Mouse (Mus musculus): ENCODE measurements around the gene Map3k9. TPM values are rescaled to one million over a fixed set of nuclear protein-coding genes. Genes with fewer than 3 reads are reported as not detected.

The Map3k9 gene
- under 1 TPM; 0.31 to 0.72 TPM for total RNA-seq (2021)

GRCm38 (mm10) chr12:81781105-81781909 lies at the start of gene Map3k9:
TSS of gene Map3k9 (minus strand) at chr12:81781175.
- DNase-seq: peak; percentile 91

GRCm38 (mm10) chr12:81828355-81828754 lies 47.4 kb upstream of the Map3k9 start:
- DNase-seq: no peak

GRCm38 (mm10) chr12:81822778-81823480 lies 42.0 kb upstream of the Map3k9 start:
- DNase-seq: no peak

GRCm38 (mm10) chr12:81822176-81822575 lies 41.2 kb upstream of the Map3k9 start:
- no peak for DNase-seq

GRCm38 (mm10) chr12:81820700-81821099 lies 39.7 kb upstream of the Map3k9 start:
- no peak for DNase-seq

GRCm38 (mm10) chr12:81817126-81817505 lies 36.1 kb upstream of the Map3k9 start:
- no peak for DNase-seq

- DNase-seq: peak; percentile 35
Measured at GRCm38 (mm10) chr12:81816330-81817125, 35.6 kb upstream of the Map3k9 start.

GRCm38 (mm10) chr12:81814742-81815141 lies 33.8 kb upstream of the Map3k9 start:
- DNase-seq: no peak

- DNase-seq: no peak
Measured at GRCm38 (mm10) chr12:81810417-81810816, 29.4 kb upstream of the Map3k9 start.

- no peak for DNase-seq
Measured at GRCm38 (mm10) chr12:81808596-81808995, 27.6 kb upstream of the Map3k9 start.

- peak; percentile 20 for DNase-seq
Measured at GRCm38 (mm10) chr12:81807953-81808352, 27.0 kb upstream of the Map3k9 start.

- DNase-seq: no peak
Measured at GRCm38 (mm10) chr12:81807529-81807837, 26.5 kb upstream of the Map3k9 start.

GRCm38 (mm10) chr12:81806759-81807528 lies 26.0 kb upstream of the Map3k9 start:
- DNase-seq: peak; percentile 58

GRCm38 (mm10) chr12:81806114-81806513 lies 25.1 kb upstream of the Map3k9 start:
- no peak for DNase-seq

GRCm38 (mm10) chr12:81803803-81804202 lies 22.8 kb upstream of the Map3k9 start:
- no peak for DNase-seq

GRCm38 (mm10) chr12:81803016-81803415 lies 22.0 kb upstream of the Map3k9 start:
- no peak for DNase-seq

GRCm38 (mm10) chr12:81801134-81801533 lies 20.2 kb upstream of the Map3k9 start:
- DNase-seq: no peak

- DNase-seq: peak; percentile 90
Measured at GRCm38 (mm10) chr12:81796541-81796940, 15.6 kb upstream of the Map3k9 start.

- DNase-seq: no peak
Measured at GRCm38 (mm10) chr12:81792511-81793218, 11.7 kb upstream of the Map3k9 start.

- DNase-seq: no peak
Measured at GRCm38 (mm10) chr12:81789499-81789898, 8.5 kb upstream of the Map3k9 start.

- peak; percentile 94 for DNase-seq
Measured at GRCm38 (mm10) chr12:81788672-81789084, 7.7 kb upstream of the Map3k9 start.

GRCm38 (mm10) chr12:81787262-81787661 lies 6.3 kb upstream of the Map3k9 start:
- no peak for DNase-seq

All from heart, postnatal 4 days (tissue).